Mouse (Mus musculus) liver, embryonic 12.5 days (tissue): ENCODE measurements around the gene Ttc36. TPM values are rescaled to one million over a fixed set of nuclear protein-coding genes. Genes with fewer than 3 reads are reported as not detected.
"Not testable (repeated sequence)": the region's sequence is repeated elsewhere in the genome, so short reads cannot be mapped to it uniquely, and the experiment has no call there.

Source experiments
- ATAC-seq: fragments of 200-750 bp; cut with Nextera tagmentation; 2 replicates; pipeline ENCODE4 v1.8.0; 2017; ENCODE audit warnings: moderate number of reproducible peaks, mild to moderate bottlenecking, moderate library complexity
- H3K27ac ChIP-seq: fragments of 300-500 bp; sonication (generic); 2 replicates; pipeline ENCODE4 v1.5.1; 2016; ENCODE audit warnings: mild to moderate bottlenecking
- H3K27me3 ChIP-seq: fragments of 300-500 bp; sonication (generic); replicated peaks from 2 replicates; pipeline ENCODE4 v1.6.1; 2016; ENCODE audit warnings: mild to moderate bottlenecking, moderate library complexity
- H3K36me3 ChIP-seq: fragments of 300-500 bp; sonication (generic); 2 replicates; pipeline ENCODE4 v1.6.1; 2016; ENCODE audit warnings: mild to moderate bottlenecking, moderate library complexity
- H3K4me1 ChIP-seq: fragments of 300-500 bp; sonication (generic); 2 replicates; pipeline ENCODE4 v1.6.1; 2016
- H3K4me2 ChIP-seq: fragments of 300-500 bp; sonication (generic); 2 replicates; pipeline ENCODE4 v1.6.1; 2016; ENCODE audit warnings: mild to moderate bottlenecking, moderate library complexity
- H3K4me3 ChIP-seq: fragments of 300-500 bp; sonication (generic); 2 replicates; pipeline ENCODE4 v1.5.1; 2016; ENCODE audit warnings: mild to moderate bottlenecking, moderate library complexity
- H3K9ac ChIP-seq: fragments of 300-500 bp; sonication (generic); 2 replicates; pipeline ENCODE4 v1.6.1; 2016; ENCODE audit warnings: mild to moderate bottlenecking, moderate library complexity
- H3K9me3 ChIP-seq: fragments of 300-500 bp; sonication (generic); replicated peaks from 2 replicates; pipeline ENCODE4 v1.6.1; 2016; ENCODE audit warnings: mild to moderate bottlenecking, moderate library complexity
- WGBS: fragments of 180-500 bp; shearing (Covaris S2); methylation state at CpG from one replicate; pipeline ENCODE4 v1.1.7; 2016; ENCODE audit not compliant: insufficient replicate concordance; 5-methylcytosine and 5-hydroxymethylcytosine counted together
- polyA plus RNA-seq: library from polyadenylated mRNA; unstranded; fragments of >200 nt; fragmentation: Nextera tagmentation; extraction: Ambion mirVana; gene quantifications from 2 replicates; pipeline ENCODE4 v1.2.1, GENCODE M21; 2016

Gene Ttc36
- polyA plus RNA-seq, 1 experiment from 2014 or later: 11.6 TPM

- Histone ChIP-seq H3K4me2 (peak overlapping the region; percentile 84), H3K4me3 (peak overlapping the region; percentile 94), H3K27ac (peak overlapping the region; percentile 95), H3K4me1 (peaks cover 43% of the 10 kb centered on the region), H3K9ac (peak overlapping the region; percentile 96; the same call in 1 of the 2 replicates)
- WGBS: 38% methylated on average over 7 of the region's 9 CpGs
- not testable (repeated sequence) for H3K27me3 ChIP-seq, H3K9me3 ChIP-seq, H3K36me3 ChIP-seq
- ATAC-seq: 0 out of 2 replicates have a peak, but pooled peaks have one; percentile 6
These were observed 34.9 kb downstream of the Ttc36 start for GRCm38 (mm10) chr9:44768029-44768394.

- H3K27ac ChIP-seq: peak within 1 kb of the TSS; percentile 95
- peak within 1 kb of the TSS; percentile 96 for H3K9ac ChIP-seq
- peak within 1 kb of the TSS; percentile 94 for H3K4me3 ChIP-seq
- H3K36me3 ChIP-seq: 0 out of 2 replicates have a peak, but pooled peaks cover 2% of the 10 kb centered on the region
- under 1% methylated on average over 74 of the region's 82 CpGs for WGBS
- ATAC-seq: peak; percentile 89
- H3K27me3 ChIP-seq: no peaks in the 10 kb centered on the region
- H3K9me3 ChIP-seq: no peaks in the 10 kb centered on the region
- peaks cover 46% of the 10 kb centered on the region for H3K4me1 ChIP-seq
- H3K4me2 ChIP-seq: peak within 1 kb of the TSS; percentile 84
These were observed 35.5 kb downstream of the Ttc36 start, which contains the start of the genes Arcn1 and Ift46 for GRCm38 (mm10) chr9:44767101-44768028. Gene Arcn1 (minus strand): TSS chr9:44767845. Gene Ift46 (plus strand): TSS chr9:44767908.

GRCm38 (mm10) chr9:44760873-44761272 lies 42.0 kb downstream of the Ttc36 start:
- H3K4me3 ChIP-seq: no peak overlapping the region
- WGBS: 72% methylated on average over 2 of the region's 2 CpGs
- H3K4me1 ChIP-seq: peaks cover 35% of the 10 kb centered on the region
- no peaks in the 10 kb centered on the region for H3K9me3 ChIP-seq
- H3K27me3 ChIP-seq: no peaks in the 10 kb centered on the region
- H3K27ac ChIP-seq: no peak overlapping the region
- H3K9ac ChIP-seq: no peak overlapping the region
- H3K4me2 ChIP-seq: no peak overlapping the region
- ATAC-seq: no peak
- peaks cover 61% of the 10 kb centered on the region for H3K36me3 ChIP-seq

Other genes with a start within 250 kb of the Ttc36 start
- gene Cxcr5, start 241.2 kb downstream of the Ttc36 start, polyA plus RNA-seq: 0.05 TPM in 1 of 2 replicates, not detected in the other
- gene Ddx6, start 198.2 kb downstream of the Ttc36 start, polyA plus RNA-seq: 9.3 and 10.0 TPM in 2 replicates
- not detected in 2 replicates for gene Treh, start 129.8 kb downstream of the Ttc36 start, polyA plus RNA-seq
- 5.2 and 6.5 TPM in 2 replicates for gene Phldb1, start 67.9 kb downstream of the Ttc36 start, polyA plus RNA-seq
- gene Arcn1, start 35.2 kb downstream of the Ttc36 start, polyA plus RNA-seq: 127 TPM in 2 replicates
- 24.3 and 24.7 TPM in 2 replicates for gene Ift46, start 35.2 kb downstream of the Ttc36 start, polyA plus RNA-seq
- 0.81 and 1.6 TPM in 2 replicates for gene Tmem25, start 3.8 kb downstream of the Ttc36 start, polyA plus RNA-seq
- gene Kmt2a, start 78.2 kb upstream of the Ttc36 start, polyA plus RNA-seq: 7.3 and 8.4 TPM in 2 replicates
- gene Atp5l, start 117.7 kb upstream of the Ttc36 start, polyA plus RNA-seq: 523 and 553 TPM in 2 replicates
- gene Ube4a, start 162.5 kb upstream of the Ttc36 start, polyA plus RNA-seq: 14.8 and 15.1 TPM in 2 replicates
- gene Cd3g, start 177.4 kb upstream of the Ttc36 start, polyA plus RNA-seq: not detected in 2 replicates
- not detected in 2 replicates for gene Cd3d, start 178.7 kb upstream of the Ttc36 start, polyA plus RNA-seq
- gene Cd3e, start 206.6 kb upstream of the Ttc36 start, polyA plus RNA-seq: not detected in 2 replicates
- gene Mpzl2, start 236.7 kb upstream of the Ttc36 start, polyA plus RNA-seq: 3.9 and 4.9 TPM in 2 replicates